Mouse (Mus musculus): Measurements from ENCODE around the gene Mrpl53.

GRCm38 (mm10) chr6:83156259-83156684, 47.4 kb downstream of the Mrpl53 start, which contains the start of the genes Wdr54 and 1700003E16Rik:
- no peak for TF ChIP-seq CTCF (IDR thresholded peaks at IDR 0.05; ENCODE audit: low read depth, low read length)
- TF ChIP-seq POLR2A (IDR thresholded peaks at IDR 0.05; ENCODE audit: extremely low read depth, insufficient read depth, low read length) = no peak
